Mouse (Mus musculus) spleen, adult 2 months (tissue): Measurements from ENCODE around the gene Jph3. TPM values are rescaled to one million over a fixed set of nuclear protein-coding genes. Genes with fewer than 3 reads are reported as not detected.
A peak's percentile ranks its signal among the peaks of the same experiment; 100 is the strongest.

Source experiments
- DNase-seq, 2 experiments: peaks; one replicate each; pipeline versions ENCODE4 v3.0.0 to v3.0.0-alpha.2; 2012 to 2021; ENCODE audit warnings: low spot score in 2 of 2, low read depth in 1 of 2
- H3K27ac ChIP-seq: fragments of 200-500 bp; 2 replicates; pipeline ENCODE4 v1.5.1; 2012; ENCODE audit warnings: low read length, inconsistent platforms; ENCODE audit not compliant: insufficient read depth
- H3K27me3 ChIP-seq: fragments of 200-500 bp; 2 replicates; pipeline ENCODE4 v1.6.1; 2012; ENCODE audit warnings: mild to moderate bottlenecking, moderate library complexity, low read length, inconsistent platforms; ENCODE audit not compliant: control insufficient read depth, insufficient read depth
- H3K36me3 ChIP-seq: fragments of 200-500 bp; 2 replicates; pipeline ENCODE4 v1.6.1; 2012; ENCODE audit warnings: mild to moderate bottlenecking, low read length, inconsistent platforms; ENCODE audit not compliant: control insufficient read depth, insufficient read depth
- H3K4me1 ChIP-seq: fragments of 200-500 bp; 2 replicates; pipeline ENCODE4 v1.6.1; 2011; ENCODE audit warnings: inconsistent platforms; ENCODE audit not compliant: control insufficient read depth, insufficient read depth, insufficient read length
- H3K4me3 ChIP-seq: fragments of 200-500 bp; 2 replicates; pipeline ENCODE4 v1.5.1; 2011; ENCODE audit warnings: mild to moderate bottlenecking, inconsistent platforms; ENCODE audit not compliant: insufficient read depth, insufficient read length; ENCODE audit errors: extremely low read depth
- CTCF ChIP-seq: fragments of 200-500 bp; IDR thresholded peaks from 2 replicates; pipeline ENCODE4 v1.5.1; 2011; ENCODE audit warnings: mild to moderate bottlenecking, inconsistent platforms; ENCODE audit not compliant: insufficient read depth, insufficient read length, insufficient replicate concordance; ENCODE audit errors: extremely low read depth
- POLR2A ChIP-seq: fragments of 200-500 bp; IDR thresholded peaks from 2 replicates; pipeline ENCODE4 v1.6.1; 2011; ENCODE audit warnings: low read depth, low read length, inconsistent platforms
- WGBS: fragments of 180-500 bp; shearing (Covaris S2); methylation state at CpG from one replicate; pipeline ENCODE4 v1.1.7; 2018; 5-methylcytosine and 5-hydroxymethylcytosine counted together
- polyA plus RNA-seq: library from polyadenylated mRNA; depleted of rRNA; stranded (reverse); fragments of >200 nt; gene quantifications from 2 replicates; pipeline ENCODE4 v1.2.3, GENCODE M21; 2012

The Jph3 gene
- polyA plus RNA-seq, 1 experiment, result 0.02 TPM

DNA sequence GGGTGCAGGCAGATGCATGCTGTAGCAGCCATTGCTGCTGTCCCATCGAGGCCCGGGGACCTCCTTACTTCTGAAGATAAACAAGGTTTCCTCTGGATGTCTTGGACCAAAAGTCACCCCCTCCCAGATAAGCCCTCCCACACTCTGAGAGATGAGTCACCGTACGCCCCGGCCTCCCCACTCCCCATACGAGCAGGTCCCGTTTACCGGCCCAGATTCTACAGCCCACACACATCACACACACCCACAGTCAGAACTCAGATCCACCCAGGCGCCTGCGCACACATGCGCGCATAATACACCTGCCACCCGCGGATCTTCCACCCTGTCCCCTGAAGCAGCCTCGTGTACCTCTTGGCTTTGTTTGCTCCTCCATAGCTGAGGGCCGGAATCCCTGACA is 4.8 kb downstream of the Jph3 start:
- no peak for TF ChIP-seq CTCF
- no peak for TF ChIP-seq POLR2A
- no peak overlapping the region for H3K27ac ChIP-seq
- H3K27me3 ChIP-seq, result peaks cover 13% of the 10 kb centered on the region
- 89% methylated on average over 16 of the region's 16 CpGs for WGBS
- no peaks in the 10 kb centered on the region for H3K4me1 ChIP-seq
- H3K36me3 ChIP-seq, result no peaks in the 10 kb centered on the region
- no peak overlapping the region for H3K4me3 ChIP-seq
- no peak for DNase-seq

GRCm38 (mm10) chr8:121736236-121736635 is 6.8 kb downstream of the Jph3 start:
- DNase-seq, result no peak
- 14% methylated on average over 7 of the region's 7 CpGs for WGBS
- Histone ChIP-seq H3K36me3 (no peaks in the 10 kb centered on the region), H3K27me3 (peaks cover 4% of the 10 kb centered on the region), H3K4me3 (no peak overlapping the region), H3K4me1 (no peaks in the 10 kb centered on the region), H3K27ac (no peak overlapping the region)
- TF ChIP-seq CTCF, result no peak
- TF ChIP-seq POLR2A, result no peak

DNA sequence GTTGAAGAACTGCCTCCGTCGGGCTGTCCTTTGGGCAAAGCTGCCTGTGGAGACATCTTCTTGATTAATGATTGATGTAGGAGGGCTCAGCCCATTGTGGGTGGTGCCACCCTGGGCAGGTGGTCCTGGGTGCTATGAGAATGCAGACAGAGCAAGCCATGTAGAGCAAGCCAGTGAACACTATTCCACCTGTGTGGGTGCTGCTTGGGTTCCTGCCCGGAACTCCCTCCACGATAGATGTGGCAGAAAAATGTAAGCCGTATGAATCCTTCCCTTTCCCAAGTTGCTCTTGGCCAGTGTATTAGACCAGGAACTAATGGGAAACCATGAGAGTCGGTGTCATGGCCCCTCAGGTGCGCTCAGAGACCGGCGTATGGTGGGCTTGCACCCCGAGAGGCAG is 11.3 kb downstream of the Jph3 start:
- no peaks in the 10 kb centered on the region for H3K36me3 ChIP-seq
- H3K27me3 ChIP-seq, result no peaks in the 10 kb centered on the region
- H3K4me1 ChIP-seq, result no peaks in the 10 kb centered on the region
- H3K27ac ChIP-seq, result no peak overlapping the region
- 85% methylated on average over 10 of the region's 10 CpGs for WGBS
- H3K4me3 ChIP-seq, result no peak overlapping the region
- DNase-seq, result no peak
- no peak for TF ChIP-seq POLR2A
- TF ChIP-seq CTCF, result no peak

- Histone ChIP-seq H3K27ac (no peak overlapping the region), H3K4me1 (no peaks in the 10 kb centered on the region), H3K4me3 (no peak overlapping the region), H3K27me3 (no peaks in the 10 kb centered on the region), H3K36me3 (no peaks in the 10 kb centered on the region)
- WGBS, result 83% methylated on average over 9 of the region's 9 CpGs
- no peak for DNase-seq
- no peak for TF ChIP-seq POLR2A
- TF ChIP-seq CTCF, result no peak
Measured at GRCm38 (mm10) chr8:121749501-121749900, 20.1 kb downstream of the Jph3 start.

DNA sequence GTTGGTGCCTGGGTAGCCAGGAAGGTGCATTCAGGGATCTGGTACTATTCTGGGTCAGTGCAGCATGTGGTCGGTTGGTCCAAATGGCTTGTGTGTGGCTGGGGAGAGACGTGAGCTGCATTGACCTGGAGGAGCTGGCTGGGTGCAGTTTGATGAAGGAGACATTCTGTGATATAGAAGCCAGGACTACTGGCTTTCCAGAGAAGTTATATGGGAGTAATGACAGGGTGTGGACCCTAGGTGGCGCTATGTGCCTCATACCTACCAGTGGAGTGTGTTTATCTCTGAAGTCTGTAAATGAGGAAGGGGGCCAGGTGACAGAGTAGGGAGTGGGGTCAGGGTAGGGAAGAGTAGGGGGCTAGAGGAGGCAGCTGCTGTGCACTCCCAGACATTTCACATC is 21.1 kb downstream of the Jph3 start:
- 41% methylated on average over 3 of the region's 3 CpGs for WGBS
- no peaks in the 10 kb centered on the region for H3K27me3 ChIP-seq
- no peak overlapping the region for H3K4me3 ChIP-seq
- no peaks in the 10 kb centered on the region for H3K36me3 ChIP-seq
- no peak for TF ChIP-seq CTCF
- no peak for TF ChIP-seq POLR2A
- H3K4me1 ChIP-seq, result no peaks in the 10 kb centered on the region
- no peak for DNase-seq
- no peak overlapping the region for H3K27ac ChIP-seq

DNA sequence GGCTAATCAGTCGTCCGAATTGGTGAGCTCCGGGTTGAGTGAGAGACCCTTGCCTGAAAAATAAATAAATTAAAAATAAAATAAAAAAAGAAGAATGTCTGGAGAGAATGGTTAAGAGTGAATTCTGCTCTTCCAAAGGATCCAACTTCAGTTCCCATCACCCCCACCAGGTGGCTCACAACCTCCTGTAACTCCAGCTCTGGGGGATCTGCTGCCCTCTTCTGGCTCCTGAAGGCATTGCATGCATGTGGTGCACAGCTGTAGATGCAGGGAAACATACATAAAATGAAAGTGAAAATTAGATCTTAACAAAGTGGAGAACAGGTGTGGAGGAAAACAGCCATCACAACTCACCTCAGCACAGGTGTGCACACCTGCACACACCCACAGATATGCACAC is 22.0 kb downstream of the Jph3 start:
- TF ChIP-seq CTCF (peak; percentile 57; the same call in 1 of the 2 replicates), POLR2A (no peak)
- Histone ChIP-seq H3K4me1 (no peaks in the 10 kb centered on the region), H3K4me3 (no peak overlapping the region), H3K27me3 (no peaks in the 10 kb centered on the region), H3K36me3 (no peaks in the 10 kb centered on the region), H3K27ac (no peak overlapping the region)
- peak in 1 of 2 experiments; percentile 27 for DNase-seq
- 29% methylated on average over 3 of the region's 3 CpGs for WGBS

GRCm38 (mm10) chr8:121758470-121758869 is 29.0 kb downstream of the Jph3 start:
- no peak for DNase-seq
- no peaks in the 10 kb centered on the region for H3K4me1 ChIP-seq
- no peaks in the 10 kb centered on the region for H3K27me3 ChIP-seq
- TF ChIP-seq CTCF (no peak), POLR2A (no peak)
- no peaks in the 10 kb centered on the region for H3K36me3 ChIP-seq
- no peak overlapping the region for H3K4me3 ChIP-seq
- H3K27ac ChIP-seq, result no peak overlapping the region
- WGBS, result 78% methylated on average over 12 of the region's 12 CpGs
